Mouse (Mus musculus): ENCODE data around the gene Col5a1.

The Col5a1 gene

DNA sequence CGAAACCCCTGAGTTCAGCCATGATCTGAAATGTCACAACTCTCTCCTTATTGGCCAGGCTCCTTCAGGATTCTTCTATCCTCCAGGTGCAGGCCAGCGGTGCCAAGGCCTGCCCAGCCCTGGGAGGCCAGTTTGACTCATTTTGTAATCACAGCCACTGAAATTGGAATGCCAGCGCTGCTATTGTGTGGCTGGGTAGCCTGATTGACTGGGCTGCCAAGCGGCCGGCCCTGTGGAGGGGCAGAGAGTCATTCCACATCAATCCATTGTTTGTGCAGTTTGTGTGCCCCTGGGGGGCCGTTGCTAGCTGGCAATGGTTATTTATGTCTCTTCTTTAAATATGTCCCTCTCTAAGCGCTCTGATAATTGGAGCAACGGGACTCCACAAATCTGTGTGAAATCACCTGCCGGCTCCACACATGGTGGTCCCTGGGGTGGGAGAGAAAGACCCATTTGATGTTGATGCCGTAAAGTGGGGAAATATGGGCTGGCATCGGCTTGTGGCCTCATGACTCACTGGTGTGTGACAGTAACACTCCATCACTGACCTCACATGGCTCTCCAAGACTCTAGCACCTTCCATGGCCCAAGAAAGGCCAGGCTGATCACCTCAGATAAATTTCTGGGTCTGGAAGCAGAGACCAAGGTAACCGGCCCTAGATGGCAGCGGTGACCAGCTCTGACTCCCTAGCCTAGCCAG, 147.9 kb downstream of the Col5a1 start:
- no peak for DNase-seq (ENCODE audit: low read depth, low spot score)

DNA sequence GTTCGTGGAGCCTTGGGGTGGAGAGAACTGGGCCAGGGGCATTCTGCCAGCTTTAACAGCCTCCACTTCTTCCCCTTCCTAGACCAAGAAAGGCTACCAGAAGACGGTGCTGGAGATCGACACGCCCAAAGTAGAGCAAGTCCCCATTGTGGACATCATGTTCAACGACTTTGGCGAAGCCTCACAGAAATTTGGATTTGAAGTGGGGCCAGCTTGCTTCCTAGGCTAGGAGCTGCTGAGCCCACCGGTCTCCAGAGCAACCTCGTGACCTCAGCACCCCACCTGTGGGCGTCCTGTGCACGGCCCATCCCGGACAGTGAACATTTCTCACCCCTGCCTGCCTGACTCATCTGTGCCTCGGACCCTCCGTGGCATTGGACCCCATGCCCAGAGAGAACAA, 150.6 kb downstream of the Col5a1 start:
- DNase-seq (ENCODE audit: low read depth, low spot score) = no peak

DNA sequence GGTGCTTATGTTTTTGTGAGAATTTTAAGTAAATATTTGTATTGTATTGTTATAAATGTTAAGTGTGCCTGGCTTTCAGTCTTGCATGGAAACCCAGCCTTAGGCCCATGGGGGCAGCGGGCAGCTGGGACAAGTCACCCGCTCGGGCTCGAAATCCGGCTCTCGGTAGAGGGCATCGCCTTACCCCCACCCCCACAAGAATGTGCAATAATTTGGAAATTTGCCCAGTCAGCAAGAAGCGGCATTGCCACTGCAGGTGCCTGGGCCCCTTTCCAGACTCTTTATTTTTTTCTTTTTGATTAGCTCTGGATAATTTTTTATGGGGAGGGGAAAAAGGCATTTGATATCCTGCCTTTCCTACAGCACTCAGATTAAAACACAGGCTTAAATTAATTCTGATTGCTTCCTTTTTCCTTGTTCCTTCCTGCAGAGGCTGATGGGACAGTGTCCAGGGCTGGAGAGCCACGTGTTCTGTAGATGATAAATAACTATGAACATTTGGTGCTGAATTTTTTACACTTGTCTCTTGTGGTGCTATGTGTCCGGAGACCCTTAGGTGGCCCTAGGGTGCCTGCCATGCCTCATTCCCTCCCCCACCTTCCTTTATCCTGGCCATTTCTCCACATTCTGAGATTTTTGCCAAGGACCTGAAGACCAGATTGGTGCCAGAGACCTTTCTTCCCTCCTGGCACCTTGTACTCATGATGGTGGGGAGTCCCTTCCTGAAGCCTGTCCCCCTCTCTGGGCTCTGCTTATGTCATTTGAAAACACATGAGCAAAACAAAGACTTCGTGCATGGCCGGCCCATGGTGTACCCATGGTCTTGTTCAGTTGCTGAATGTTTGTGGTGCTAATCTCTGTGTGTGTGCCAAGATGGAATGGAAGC, 151.5 kb downstream of the Col5a1 start:
- DNase-seq (ENCODE audit: low read depth, low spot score) = peak; percentile 12

DNA sequence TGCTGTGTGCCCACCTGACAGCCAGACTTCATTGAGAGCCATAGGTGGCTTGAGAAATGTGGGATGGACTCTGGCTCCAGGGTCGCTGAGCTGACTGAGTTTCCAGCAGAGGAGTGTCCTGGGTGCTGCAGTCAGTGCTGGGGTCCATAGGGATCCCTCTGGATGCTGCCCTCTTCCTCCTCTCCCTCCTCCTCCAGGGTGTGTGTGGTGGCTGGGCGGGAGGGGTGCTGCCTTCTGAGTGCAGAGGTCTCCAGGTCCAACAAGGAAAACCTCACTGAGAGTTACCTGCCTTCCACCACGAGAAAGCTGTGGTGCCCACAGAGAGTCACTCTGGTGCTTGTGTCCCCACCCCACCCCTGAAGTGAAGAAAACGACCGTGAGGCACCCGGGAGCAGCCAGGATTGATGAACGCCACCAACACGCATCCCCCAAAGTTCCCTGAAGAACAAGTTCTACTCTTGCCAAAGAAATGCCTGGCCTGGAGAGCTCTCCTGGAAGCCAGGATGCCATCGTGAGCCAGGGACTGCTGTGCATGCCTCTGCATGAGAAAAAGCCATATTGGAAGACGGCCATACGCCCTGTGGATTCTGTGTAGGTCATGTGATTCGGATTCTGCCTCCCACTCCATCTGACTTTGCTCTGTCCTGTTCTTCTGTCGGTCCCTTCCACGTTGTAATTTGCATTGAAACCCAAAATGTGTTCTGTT, 152.3 kb downstream of the Col5a1 start:
- peak; percentile 18 for DNase-seq (ENCODE audit: low read depth, low spot score)

DNA sequence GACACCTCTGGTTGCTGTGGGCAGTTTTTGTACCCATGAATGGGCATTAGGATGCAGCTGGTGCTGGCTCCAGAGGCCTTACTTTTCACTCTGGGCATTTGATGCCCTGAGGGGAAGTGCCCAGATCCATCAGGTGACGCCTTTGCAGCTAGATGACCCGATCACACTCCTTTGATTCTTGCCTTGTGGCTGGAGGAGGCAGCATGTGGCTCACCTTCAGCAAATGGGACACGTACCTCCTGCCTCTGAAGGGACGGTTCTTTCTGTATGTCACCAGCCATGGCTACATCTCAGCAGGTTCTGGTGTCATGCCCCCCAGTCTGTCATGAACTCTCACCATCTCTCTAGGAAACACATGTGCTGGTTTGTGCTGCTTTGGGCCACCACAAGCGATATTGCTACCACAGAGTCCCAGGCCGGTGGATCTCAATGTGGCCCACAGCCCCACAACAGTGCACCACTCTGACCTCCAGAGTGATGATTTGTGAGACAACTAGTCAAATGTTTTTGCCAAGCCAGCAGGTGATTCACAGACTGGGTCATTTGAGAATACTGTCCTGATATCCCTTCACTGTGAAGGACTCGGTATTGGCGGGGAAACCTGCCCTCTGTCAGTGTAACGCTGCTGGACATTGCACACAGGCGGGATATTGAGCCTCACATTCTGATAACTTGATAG, 153.6 kb downstream of the Col5a1 start:
- DNase-seq (ENCODE audit: low read depth, low spot score) = no peak

DNA sequence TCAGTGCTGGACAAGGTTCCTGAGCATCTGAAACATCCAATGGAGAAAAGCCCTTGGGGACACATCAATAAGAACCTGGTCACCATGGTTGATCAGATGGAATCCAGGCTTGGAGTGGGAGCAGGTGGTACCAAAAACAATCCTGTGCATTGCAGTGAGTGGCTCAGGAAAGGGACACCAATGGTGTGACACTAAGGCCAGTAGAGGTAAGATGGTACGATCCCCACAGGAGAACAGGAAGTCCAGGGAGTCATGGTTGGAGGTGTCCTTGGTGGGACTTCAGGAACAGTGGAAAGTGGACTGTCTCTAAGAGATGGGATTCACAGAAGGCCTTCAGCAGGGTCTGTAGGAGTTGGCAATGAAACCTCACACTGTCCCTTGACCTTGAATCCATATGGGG, 154.2 kb downstream of the Col5a1 start:
- no peak for DNase-seq (ENCODE audit: low read depth, low spot score)

DNA sequence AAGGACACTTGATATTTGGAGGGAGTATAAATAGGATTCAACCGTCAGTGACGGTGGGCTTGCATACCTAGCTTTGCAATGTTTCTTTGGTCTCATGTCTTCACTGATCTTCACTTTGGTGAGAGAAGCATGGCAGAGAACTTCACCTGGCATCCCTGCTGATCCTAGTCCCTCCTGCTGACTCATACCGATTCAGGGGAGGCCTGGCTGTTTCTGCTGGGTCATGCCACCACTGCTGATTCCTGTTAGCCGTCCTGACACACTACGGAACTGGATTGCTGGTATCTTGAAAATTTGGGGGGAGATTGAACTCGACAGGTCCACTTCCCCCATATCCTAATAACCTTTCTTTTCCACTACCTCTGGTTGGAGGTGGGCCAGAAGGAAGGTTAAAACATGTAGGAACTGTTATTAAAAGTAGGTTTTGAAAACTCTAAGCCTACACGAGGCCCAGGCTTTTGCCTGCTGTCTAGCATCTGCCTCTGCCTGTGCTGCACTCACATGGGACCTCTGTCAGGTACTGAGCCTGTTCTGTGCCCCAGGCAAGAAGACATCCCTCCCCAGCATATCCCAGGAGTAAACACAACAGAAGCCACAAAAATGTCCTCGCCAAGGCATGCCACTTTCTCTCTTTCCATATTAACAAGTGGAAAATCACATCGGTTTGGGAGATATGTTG, 158.8 kb downstream of the Col5a1 start:
- DNase-seq (ENCODE audit: low read depth, low spot score) = no peak

DNA sequence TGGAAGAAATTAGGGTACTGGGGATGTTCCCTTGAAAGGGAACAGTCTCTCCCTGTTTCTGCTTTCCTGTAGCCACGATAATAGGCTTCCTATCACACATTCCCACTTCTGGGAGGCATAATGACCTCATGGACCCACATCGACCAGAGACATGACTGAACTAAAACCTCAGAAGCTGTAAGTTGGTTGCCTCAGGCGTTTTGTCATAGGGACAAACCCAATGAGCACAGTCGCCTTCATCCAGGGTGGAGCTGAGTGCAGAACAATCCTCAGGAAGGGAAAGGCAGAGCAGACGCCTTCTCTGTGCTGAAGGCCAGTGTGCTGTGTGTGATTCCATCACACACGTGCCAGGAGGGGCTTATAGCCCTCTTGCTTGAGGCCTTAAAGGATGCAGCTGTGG, 160.1 kb downstream of the Col5a1 start:
- no peak for DNase-seq (ENCODE audit: low read depth, low spot score)

DNA sequence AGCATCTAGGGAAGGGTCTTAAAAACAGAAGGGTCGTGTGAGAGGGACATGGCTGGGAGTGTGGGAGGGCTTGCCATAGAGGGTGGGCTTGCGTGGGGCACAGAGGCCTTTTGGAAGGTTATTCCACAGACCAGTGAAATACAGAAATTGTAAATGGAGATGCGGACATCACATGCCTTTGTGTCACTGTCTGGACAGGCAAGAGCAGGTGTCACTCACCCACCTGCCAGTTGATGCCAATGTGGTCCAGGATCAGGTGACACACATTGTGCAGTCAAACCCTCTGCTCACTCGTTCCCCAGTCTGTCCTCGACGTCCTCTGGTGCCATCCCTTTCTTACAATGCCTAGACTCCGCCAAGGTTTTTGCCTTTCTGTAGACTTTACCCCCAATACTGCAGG, 160.9 kb downstream of the Col5a1 start:
- no peak for DNase-seq (ENCODE audit: low read depth, low spot score)

DNA sequence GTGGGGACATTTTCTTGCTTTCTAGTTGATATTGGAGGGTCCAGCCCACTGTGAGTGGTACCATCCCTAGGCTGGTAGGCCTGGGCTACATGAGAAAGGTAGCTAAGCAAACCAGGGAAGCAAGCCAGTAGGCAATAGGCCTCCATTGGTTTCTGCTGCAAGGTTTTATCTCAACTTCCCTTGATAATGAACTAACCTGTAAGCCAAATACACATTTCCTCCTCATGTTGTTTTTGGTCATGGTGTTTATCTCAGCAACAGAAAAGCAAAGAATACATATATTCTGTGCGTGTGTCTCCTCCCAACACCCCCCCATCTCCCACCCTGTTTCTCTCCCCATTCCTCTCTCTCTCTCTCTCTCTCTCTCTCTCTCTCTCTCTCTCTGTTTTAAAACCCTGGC, 173.7 kb downstream of the Col5a1 start:
- DNase-seq (ENCODE audit: low read depth, low spot score) = no peak

DNA sequence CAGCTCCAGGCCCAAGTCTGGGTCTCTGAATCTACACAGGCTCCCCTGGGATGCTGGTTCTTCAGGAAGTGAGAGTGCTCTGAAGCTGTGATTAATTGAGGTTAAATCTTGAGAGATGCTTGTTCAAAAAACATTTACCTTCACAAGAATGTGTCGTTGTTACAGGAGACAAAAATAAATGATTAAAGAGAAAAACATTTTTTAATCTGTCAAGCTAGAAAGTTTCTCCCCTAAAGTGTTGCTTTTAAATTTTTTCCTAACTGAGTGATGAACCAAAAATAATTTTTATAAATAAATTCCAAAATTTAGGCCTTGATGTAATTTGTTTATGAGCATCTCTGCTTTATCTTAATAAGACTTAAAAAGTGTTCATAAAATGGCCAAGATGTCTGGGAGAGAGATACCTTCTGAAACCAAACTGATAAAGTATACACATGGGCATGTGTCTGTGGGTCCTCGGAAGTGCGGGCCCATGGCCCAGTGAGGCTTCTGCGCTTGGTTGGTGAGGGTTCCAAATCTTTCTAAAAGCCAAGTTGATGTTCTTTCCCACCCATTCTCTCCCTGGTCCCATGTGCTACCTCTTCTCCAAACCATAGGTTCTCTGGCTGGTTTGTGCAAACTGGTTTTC, 177.6 kb downstream of the Col5a1 start:
- no peak for DNase-seq (ENCODE audit: low read depth, low spot score)

DNA sequence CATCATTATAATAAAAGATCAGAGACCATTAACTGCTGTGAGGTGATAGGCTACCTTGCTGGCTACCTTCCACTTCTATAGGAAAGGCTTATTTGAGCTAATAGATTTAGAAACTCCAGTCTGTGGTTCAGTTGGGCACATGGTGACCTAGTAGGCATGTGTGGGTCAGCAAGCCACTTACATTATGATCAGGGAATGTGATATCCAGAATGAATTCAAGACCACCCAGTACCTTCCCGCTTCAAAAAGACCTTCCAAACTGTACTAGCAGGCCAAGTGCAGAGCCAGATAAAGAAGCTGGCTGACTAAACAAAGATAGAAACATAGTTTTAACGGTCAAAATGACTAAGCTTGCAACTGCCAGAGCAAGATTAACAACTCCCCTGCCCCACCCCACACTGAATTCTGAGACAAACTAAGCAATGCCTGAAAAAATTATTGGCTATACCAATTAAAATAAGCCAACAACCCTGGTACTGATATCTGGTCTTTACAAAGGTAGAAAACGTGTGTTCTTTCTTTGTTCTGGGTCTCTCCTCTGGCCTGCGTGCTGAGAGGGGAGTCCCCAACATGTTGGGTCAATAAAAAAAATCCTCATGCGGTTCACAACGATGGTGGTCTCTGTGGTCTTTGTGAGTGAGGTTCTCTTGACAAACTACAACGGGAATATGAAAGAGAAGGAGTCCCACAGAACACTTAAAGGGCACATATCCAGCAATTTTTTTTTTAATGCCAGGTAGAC, 178.3 kb downstream of the Col5a1 start:
- DNase-seq (ENCODE audit: low read depth, low spot score) = no peak

DNA sequence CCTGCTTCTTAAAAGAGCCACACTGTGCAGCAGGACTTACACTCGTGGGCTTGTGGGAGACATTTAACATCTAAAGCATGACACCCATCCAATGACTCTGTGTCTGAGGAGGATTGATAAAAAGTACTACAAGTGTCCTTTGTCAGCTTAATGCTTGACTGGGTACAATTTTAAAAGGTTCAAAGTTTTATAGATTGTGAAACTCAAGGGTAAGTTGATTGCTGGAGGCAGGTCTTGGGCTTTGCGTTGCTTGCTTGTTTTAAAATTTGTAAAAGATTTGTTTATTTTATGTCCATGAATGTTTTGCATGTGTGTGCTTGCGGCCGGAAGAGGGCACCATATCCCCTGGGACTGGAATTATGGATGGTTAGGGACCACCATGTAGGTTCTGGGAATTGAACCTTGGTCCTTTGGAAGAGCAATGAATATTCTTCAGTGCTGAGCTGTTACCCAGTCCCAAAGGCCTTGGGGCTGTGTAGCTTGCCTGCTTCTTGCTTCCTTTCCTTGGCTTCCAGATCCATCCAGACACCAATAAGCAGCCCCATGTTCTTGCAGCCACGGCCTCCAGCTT, 178.9 kb downstream of the Col5a1 start:
- no peak for DNase-seq (ENCODE audit: low read depth, low spot score)

DNA sequence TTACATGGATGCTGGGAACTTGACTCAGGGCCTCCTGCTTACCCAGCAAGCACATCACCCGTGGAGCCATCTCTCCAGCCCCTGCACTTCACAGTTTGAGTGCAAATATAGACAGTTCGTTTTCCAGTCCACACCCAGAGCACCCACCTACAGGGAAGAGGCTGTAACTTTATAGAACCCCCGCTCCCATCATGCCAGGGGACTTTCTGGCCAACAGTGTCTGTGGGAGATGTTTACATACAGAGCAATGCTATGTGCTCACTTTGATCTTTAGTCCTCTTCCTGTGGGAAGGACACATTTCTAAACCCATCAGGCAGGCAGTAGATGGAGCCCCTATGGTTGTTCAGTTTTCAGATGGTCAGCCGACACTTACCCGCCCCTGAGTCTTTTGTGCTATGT, 180.5 kb downstream of the Col5a1 start:
- DNase-seq (ENCODE audit: low read depth, low spot score) = no peak

DNA sequence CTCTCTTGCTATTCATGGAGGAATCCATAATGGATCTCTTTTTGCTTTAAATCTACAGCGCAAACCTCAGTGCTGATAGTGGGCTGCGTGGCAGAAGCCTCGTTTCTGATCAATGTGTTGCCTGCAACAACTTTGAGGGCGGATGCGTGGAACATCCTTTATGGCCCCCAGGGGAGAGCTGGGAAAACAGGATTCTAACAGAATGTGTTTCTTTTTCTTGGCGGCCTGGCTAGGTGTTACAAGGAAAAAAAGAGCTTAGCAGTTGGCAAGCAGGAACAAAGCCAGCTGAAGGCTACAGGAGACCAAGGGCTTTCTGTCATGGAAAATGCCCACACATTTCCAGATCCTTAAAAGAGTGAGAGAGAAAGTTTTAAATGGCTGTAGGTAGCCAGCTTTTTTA, 180.9 kb downstream of the Col5a1 start:
- no peak for DNase-seq (ENCODE audit: low read depth, low spot score)

DNA sequence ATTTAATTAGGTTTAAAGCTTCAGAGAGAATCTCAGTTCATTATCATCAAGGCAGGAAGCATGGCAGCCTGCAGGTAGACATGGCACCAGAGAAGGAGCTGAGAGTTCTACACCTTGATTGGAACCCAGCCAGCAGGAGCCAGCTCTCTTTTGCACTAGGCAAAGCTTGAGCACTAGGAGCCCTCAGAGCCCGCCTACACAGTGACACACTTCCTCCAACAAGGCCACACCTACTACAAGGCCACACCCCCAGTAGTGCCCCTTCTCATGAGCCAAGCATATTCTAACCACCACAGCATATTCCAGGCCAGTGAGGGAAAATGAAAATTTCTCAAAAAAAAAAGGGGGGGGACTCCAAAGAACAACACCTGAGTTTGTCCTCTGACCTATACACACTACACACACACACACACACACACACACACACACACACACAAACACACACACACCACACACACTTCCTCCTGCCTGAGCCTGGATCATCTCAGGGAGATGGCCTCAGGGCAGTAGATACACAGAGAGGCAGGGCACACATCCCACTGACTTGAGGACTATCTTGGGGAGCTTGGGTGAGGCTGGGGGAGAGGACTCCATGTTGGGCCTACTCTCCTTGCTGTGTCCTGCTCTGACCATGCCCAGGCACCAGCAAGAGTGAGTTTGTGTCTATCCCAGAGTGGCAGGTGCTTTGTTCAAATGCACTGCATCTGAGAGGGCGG, 181.8 kb downstream of the Col5a1 start:
- DNase-seq (ENCODE audit: low read depth, low spot score) = no peak

DNA sequence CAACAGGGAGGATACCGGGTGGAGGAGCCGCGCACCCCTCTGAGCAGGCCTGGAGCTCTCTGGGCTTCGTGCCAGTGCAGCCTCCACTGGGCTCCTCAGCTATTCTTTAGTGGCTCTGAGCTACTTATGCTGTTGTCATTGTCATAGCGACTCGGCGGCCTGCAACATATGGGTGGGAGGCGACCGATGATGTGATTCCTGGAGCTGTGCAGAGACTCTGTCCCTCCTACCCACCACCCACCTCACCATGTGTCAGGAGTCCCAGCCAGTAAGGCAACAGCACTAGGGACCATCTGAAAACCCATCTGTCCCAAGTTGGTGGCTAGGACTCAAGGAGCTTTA, 182.3 kb downstream of the Col5a1 start:
- DNase-seq (ENCODE audit: low read depth, low spot score) = peak; percentile 37

DNA sequence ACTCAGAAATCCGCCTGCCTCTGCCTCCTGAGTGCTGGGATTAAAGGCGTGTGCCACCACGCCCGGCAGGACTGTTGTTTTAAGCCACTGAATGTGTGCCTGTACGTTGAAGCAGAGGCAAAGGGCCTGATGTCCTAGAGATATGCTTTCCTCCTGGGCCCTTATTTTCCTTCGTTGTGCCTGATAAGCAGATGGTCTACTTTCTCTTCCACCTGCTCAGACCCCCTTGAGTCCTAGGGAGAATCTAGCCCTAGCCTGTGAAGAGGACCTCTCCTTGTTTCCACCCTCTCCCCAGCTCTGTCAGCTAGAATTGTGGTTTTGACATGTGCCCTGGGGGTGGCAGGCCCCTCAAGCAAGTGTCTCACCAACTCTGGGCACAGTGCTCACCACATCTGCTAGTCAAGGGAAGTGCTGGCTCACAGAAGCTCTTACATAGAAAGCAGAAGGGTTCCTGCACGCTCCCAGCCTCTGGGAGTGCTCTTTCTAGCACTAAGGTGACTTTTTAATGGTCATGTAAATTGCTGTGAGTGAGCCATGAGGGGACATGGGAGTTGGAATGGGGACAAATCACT, 189.5 kb downstream of the Col5a1 start:
- no peak for DNase-seq (ENCODE audit: low read depth, low spot score)

DNA sequence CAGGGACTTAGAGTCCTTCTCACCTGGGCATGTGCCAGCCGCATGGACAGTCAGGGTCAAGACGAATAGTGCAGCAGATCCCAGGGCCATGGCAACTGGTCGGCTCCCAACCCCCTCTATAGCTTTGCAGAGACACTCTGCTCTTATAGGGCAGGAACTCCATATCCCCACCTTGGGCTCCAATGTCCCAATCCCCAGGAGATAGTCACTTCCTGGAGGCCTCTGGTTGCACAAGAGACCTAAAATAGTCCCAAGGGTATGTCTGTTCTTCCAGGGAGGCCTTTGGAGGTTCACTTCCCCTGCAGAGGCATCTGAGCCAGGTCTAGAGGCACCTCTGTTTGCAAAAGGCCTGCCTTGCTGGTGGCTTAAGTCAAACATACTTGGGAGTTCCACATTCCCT, 198.5 kb downstream of the Col5a1 start, which contains the start of gene Fcnb:
Gene Fcnb, minus strand, starts transcription at position 118 of the 400 bp plus-strand sequence.
- DNase-seq (ENCODE audit: low read depth, low spot score) = no peak

All from brain, embryonic 18.5 days (tissue).